Mouse (Mus musculus) A20 (cell line): ENCODE data around the gene Gm20388.
A peak's percentile ranks its signal among the peaks of the same experiment; 100 is the strongest.
"Not testable (repeated sequence)": the region's sequence is repeated elsewhere in the genome, so short reads cannot be mapped to it uniquely, and the experiment has no call there.

Experiments used
- DNase-seq: peaks from one replicate; pipeline ENCODE4 v3.0.0-alpha.2; 2011; ENCODE audit warnings: low read depth, low spot score

The Gm20388 gene

GRCm38 (mm10) chr8:123805718-123806373, 3895.2 kb downstream of the Gm20388 start, which contains the start of gene Rab4a:
TSS of gene Rab4a (plus strand) at chr8:123805985.
- no peak for DNase-seq

- no peak for DNase-seq
Measured at GRCm38 (mm10) chr8:123806374-123806935, 3895.8 kb downstream of the Gm20388 start.

GRCm38 (mm10) chr8:123807024-123807431, 3896.4 kb downstream of the Gm20388 start:
- DNase-seq: no peak

GRCm38 (mm10) chr8:123807852-123808573, 3897.4 kb downstream of the Gm20388 start:
- DNase-seq: no peak

GRCm38 (mm10) chr8:123808671-123809070, 3898.0 kb downstream of the Gm20388 start:
- no peak for DNase-seq

GRCm38 (mm10) chr8:123809342-123809741, 3898.7 kb downstream of the Gm20388 start:
- DNase-seq: not testable (repeated sequence)

GRCm38 (mm10) chr8:123812227-123812626, 3901.6 kb downstream of the Gm20388 start:
- no peak for DNase-seq

GRCm38 (mm10) chr8:123813173-123813891, 3902.7 kb downstream of the Gm20388 start:
- no peak for DNase-seq

- no peak for DNase-seq
Measured at GRCm38 (mm10) chr8:123813892-123814266, 3903.2 kb downstream of the Gm20388 start.

GRCm38 (mm10) chr8:123815325-123815724, 3904.7 kb downstream of the Gm20388 start:
- no peak for DNase-seq

GRCm38 (mm10) chr8:123816939-123817338, 3906.3 kb downstream of the Gm20388 start:
- no peak for DNase-seq

- DNase-seq: peak; percentile 18
Measured at GRCm38 (mm10) chr8:123817747-123818146, 3907.1 kb downstream of the Gm20388 start.

GRCm38 (mm10) chr8:123819683-123820610, 3909.3 kb downstream of the Gm20388 start:
- DNase-seq: no peak

GRCm38 (mm10) chr8:123820780-123821179, 3910.1 kb downstream of the Gm20388 start:
- no peak for DNase-seq

GRCm38 (mm10) chr8:123823111-123823510, 3912.5 kb downstream of the Gm20388 start:
- DNase-seq: no peak

GRCm38 (mm10) chr8:123823532-123824123, 3913.0 kb downstream of the Gm20388 start:
- DNase-seq: no peak

- DNase-seq: peak; percentile 44
Measured at GRCm38 (mm10) chr8:123826001-123826400, 3915.4 kb downstream of the Gm20388 start.

- no peak for DNase-seq
Measured at GRCm38 (mm10) chr8:123826758-123827157, 3916.1 kb downstream of the Gm20388 start.

- no peak for DNase-seq
Measured at GRCm38 (mm10) chr8:123827523-123827922, 3916.9 kb downstream of the Gm20388 start.

- DNase-seq: peak; percentile 56
Measured at GRCm38 (mm10) chr8:123832757-123833156, 3922.1 kb downstream of the Gm20388 start.

GRCm38 (mm10) chr8:123835451-123835850, 3924.8 kb downstream of the Gm20388 start:
- DNase-seq: peak; percentile 73
